Mouse (Mus musculus) MEL (cell line): ENCODE results near the gene Dlx6. TPM values are rescaled to one million over a fixed set of nuclear protein-coding genes. Genes with fewer than 3 reads are reported as not detected.

Source experiments
- DNase-seq: peaks from one replicate; pipeline ENCODE4 v3.0.0; 2011; ENCODE audit warnings: low read depth, low spot score
- H3K27ac ChIP-seq: 2 replicates; pipeline ENCODE4 v1.5.1; 2012; ENCODE audit warnings: low read depth, mild to moderate bottlenecking, control low read depth, low read length, moderate library complexity; ENCODE audit not compliant: control insufficient read depth
- H3K27me3 ChIP-seq, 2 experiments: fragments of 150-350 bp in 1 of 2; sonication (generic) in 1 of 2; 2 replicates each; pipeline ENCODE4 v1.6.1; 2012; ENCODE audit warnings: low read length in 2 of 2, mild to moderate bottlenecking in 2 of 2, improper control_type of control experiment in 1 of 2, moderate library complexity in 1 of 2; ENCODE audit not compliant: insufficient read depth in 2 of 2, control insufficient read depth in 1 of 2
- H3K36me3 ChIP-seq, 2 experiments: 2 replicates each; pipeline ENCODE4 v1.6.1; 2012 to 2014; ENCODE audit warnings: low read length in 2 of 2, improper control_type of control experiment in 1 of 2, inconsistent platforms in 1 of 2, mild to moderate bottlenecking in 1 of 2; ENCODE audit not compliant: insufficient read depth in 2 of 2, control insufficient read depth in 1 of 2
- H3K4me1 ChIP-seq, 2 experiments: fragments of 150-350 bp in 1 of 2; sonication (generic) in 1 of 2; 2 replicates each; pipeline ENCODE4 v1.6.1; 2012; ENCODE audit warnings: low read length in 2 of 2, improper control_type of control experiment in 1 of 2, mild to moderate bottlenecking in 1 of 2; ENCODE audit not compliant: insufficient read depth in 2 of 2, control insufficient read depth in 1 of 2
- H3K4me3 ChIP-seq, 2 experiments: fragments of 150-350 bp in 1 of 2; sonication (generic) in 1 of 2; 2 replicates each; pipeline ENCODE4 v1.5.1; 2012; ENCODE audit warnings: low read depth in 2 of 2, low read length in 2 of 2, mild to moderate bottlenecking in 2 of 2, moderate library complexity in 2 of 2, control low read depth in 1 of 2, improper control_type of control experiment in 1 of 2; ENCODE audit not compliant: control insufficient read depth in 1 of 2, insufficient read depth in 1 of 2
- H3K79me2 ChIP-seq: 2 replicates; pipeline ENCODE4 v1.6.1; 2012; ENCODE audit warnings: mild to moderate bottlenecking, low read length, moderate library complexity; ENCODE audit not compliant: control insufficient read depth, poor library complexity, insufficient read depth
- H3K9ac ChIP-seq: 2 replicates; pipeline ENCODE4 v1.6.1; 2012; ENCODE audit warnings: low read depth, mild to moderate bottlenecking, control low read depth, low read length, moderate library complexity; ENCODE audit not compliant: control insufficient read depth, poor library complexity, severe bottlenecking
- H3K9me3 ChIP-seq: fragments of 150-350 bp; sonication (generic); replicated peaks from 2 replicates; pipeline ENCODE4 v1.6.1; 2012; ENCODE audit warnings: mild to moderate bottlenecking, low read length, improper control_type of control experiment, moderate library complexity; ENCODE audit not compliant: insufficient read depth
- BHLHE40 ChIP-seq: IDR thresholded peaks from 2 replicates; pipeline ENCODE4 v1.6.1; 2012; ENCODE audit warnings: low read depth, mild to moderate bottlenecking, inconsistent platforms, low read length, improper control_type of control experiment, borderline replicate concordance
- CHD2 ChIP-seq: IDR thresholded peaks from 2 replicates; pipeline ENCODE4 v1.6.1; 2011; ENCODE audit warnings: low read length, improper control_type of control experiment
- CTCF ChIP-seq, 3 experiments: IDR thresholded peaks in 2 of 3; conservative IDR thresholded peaks in 1 of 3; 2 replicates each; pipeline ENCODE4 v1.5.1; 2011 to 2012; ENCODE audit warnings: low read length in 3 of 3, low read depth in 2 of 3, mild to moderate bottlenecking in 2 of 3, improper control_type of control experiment in 1 of 3, inconsistent platforms in 1 of 3, mixed read lengths in 1 of 3, moderate library complexity in 1 of 3; ENCODE audit not compliant: control insufficient read depth in 1 of 3, insufficient read depth in 1 of 3, poor library complexity in 1 of 3, severe bottlenecking in 1 of 3
- E2F4 ChIP-seq: IDR thresholded peaks from 2 replicates; pipeline ENCODE4 v1.6.1; 2011; ENCODE audit warnings: low read depth, low read length, improper control_type of control experiment, borderline replicate concordance
- EP300 ChIP-seq, 2 experiments: IDR thresholded peaks; 2 replicates each; pipeline ENCODE4 v1.6.1; 2011; ENCODE audit warnings: improper control_type of control experiment in 2 of 2, low read length in 2 of 2, low read depth in 1 of 2, mild to moderate bottlenecking in 1 of 2
- ETS1 ChIP-seq: IDR thresholded peaks from 2 replicates; pipeline ENCODE4 v1.6.1; 2012; ENCODE audit warnings: low read depth, mild to moderate bottlenecking, inconsistent platforms, low read length, improper control_type of control experiment, moderate library complexity
- GABPA ChIP-seq: IDR thresholded peaks from 2 replicates; pipeline ENCODE4 v1.6.1; 2012; ENCODE audit warnings: low read depth, mild to moderate bottlenecking, inconsistent platforms, low read length, improper control_type of control experiment, moderate library complexity
- HCFC1 ChIP-seq: IDR thresholded peaks from 2 replicates; pipeline ENCODE4 v1.6.1; 2012; ENCODE audit warnings: low read depth, mild to moderate bottlenecking, inconsistent platforms, low read length, improper control_type of control experiment, moderate library complexity
- KAT2A ChIP-seq: conservative IDR thresholded peaks from 2 replicates; pipeline ENCODE4 v1.6.1; 2012; ENCODE audit warnings: low read depth, low read length, improper control_type of control experiment, inconsistent platforms
- MAFK ChIP-seq: IDR thresholded peaks from 2 replicates; pipeline ENCODE4 v1.6.1; 2011; ENCODE audit warnings: low read depth, mild to moderate bottlenecking, low read length, improper control_type of control experiment, borderline replicate concordance
- MAX ChIP-seq: IDR thresholded peaks from 2 replicates; pipeline ENCODE4 v1.6.1; 2011; ENCODE audit warnings: low read length, improper control_type of control experiment
- MAZ ChIP-seq: IDR thresholded peaks from 2 replicates; pipeline ENCODE4 v1.6.1; 2012; ENCODE audit warnings: low read depth, mild to moderate bottlenecking, inconsistent platforms, low read length, improper control_type of control experiment
- MEF2A ChIP-seq: IDR thresholded peaks from 2 replicates; pipeline ENCODE4 v1.6.1; 2014; ENCODE audit warnings: low read depth, mild to moderate bottlenecking, inconsistent platforms, low read length, improper control_type of control experiment; ENCODE audit not compliant: poor library complexity, insufficient replicate concordance, severe bottlenecking; ENCODE audit errors: extremely low read depth
- MYC ChIP-seq: IDR thresholded peaks from 2 replicates; pipeline ENCODE4 v1.6.1; 2011; ENCODE audit warnings: low read depth, mild to moderate bottlenecking, low read length, improper control_type of control experiment, moderate library complexity
- NRF1 ChIP-seq: IDR thresholded peaks from 2 replicates; pipeline ENCODE4 v1.6.1; 2014; ENCODE audit warnings: low read depth, mild to moderate bottlenecking, inconsistent platforms, low read length, improper control_type of control experiment, moderate library complexity; ENCODE audit not compliant: poor library complexity, insufficient read depth, severe bottlenecking
- POLR2AphosphoS2 ChIP-seq: IDR thresholded peaks from 2 replicates; pipeline ENCODE4 v1.6.1; 2011; ENCODE audit warnings: low read length, improper control_type of control experiment
- POLR2AphosphoS5 ChIP-seq: IDR thresholded peaks from 2 replicates; pipeline ENCODE4 v1.6.1; 2012; ENCODE audit warnings: low read depth, borderline replicate concordance, mild to moderate bottlenecking, inconsistent platforms, low read length, moderate library complexity, mixed read lengths
- RCOR1 ChIP-seq: IDR thresholded peaks from 2 replicates; pipeline ENCODE4 v1.6.1; 2012; ENCODE audit warnings: low read depth, mild to moderate bottlenecking, inconsistent platforms, low read length, improper control_type of control experiment
- SIN3A ChIP-seq: IDR thresholded peaks from 2 replicates; pipeline ENCODE4 v1.6.1; 2012; ENCODE audit warnings: low read length, improper control_type of control experiment, inconsistent platforms
- SMC3 ChIP-seq: IDR thresholded peaks from 2 replicates; pipeline ENCODE4 v1.6.1; 2011; ENCODE audit warnings: low read depth, low read length, improper control_type of control experiment
- TCF12 ChIP-seq: IDR thresholded peaks from 2 replicates; pipeline ENCODE4 v1.6.1; 2014; ENCODE audit warnings: low read depth, mild to moderate bottlenecking, inconsistent platforms, low read length, improper control_type of control experiment, moderate library complexity
- USF2 ChIP-seq, 2 experiments: IDR thresholded peaks; 2 replicates each; pipeline ENCODE4 v1.6.1; 2011 to 2012; ENCODE audit warnings: improper control_type of control experiment in 2 of 2, low read length in 2 of 2, borderline replicate concordance in 1 of 2, inconsistent platforms in 1 of 2, low read depth in 1 of 2, mild to moderate bottlenecking in 1 of 2; ENCODE audit not compliant: insufficient read depth in 1 of 2
- ZNF384 ChIP-seq: IDR thresholded peaks from 2 replicates; pipeline ENCODE4 v1.6.1; 2012; ENCODE audit warnings: low read depth, mild to moderate bottlenecking, inconsistent platforms, low read length, improper control_type of control experiment
- polyA plus RNA-seq, 2 experiments: library from polyadenylated mRNA; stranded (reverse) in 1 of 2; unstranded in 1 of 2; fragments of >175 nt in 1 of 2; fragments of >200 nt in 1 of 2; gene quantifications; 2 replicates each; pipeline versions ENCODE4 v1.2.1 to v1.2.4; 2012; ENCODE audit warnings: low replicate concordance in 2 of 2, low read depth in 1 of 2; ENCODE audit not compliant: insufficient read length in 2 of 2, insufficient read depth in 1 of 2, missing spikeins in 1 of 2
- total RNA-seq: library from RNA; depleted of rRNA; stranded (reverse); fragments of 300-350 nt; gene quantifications from 2 replicates; pipeline ENCODE4 v1.2.3, GENCODE M21; 2012

The Dlx6 gene
- total and polyA plus RNA-seq, 3 experiments, result not detected

DNA sequence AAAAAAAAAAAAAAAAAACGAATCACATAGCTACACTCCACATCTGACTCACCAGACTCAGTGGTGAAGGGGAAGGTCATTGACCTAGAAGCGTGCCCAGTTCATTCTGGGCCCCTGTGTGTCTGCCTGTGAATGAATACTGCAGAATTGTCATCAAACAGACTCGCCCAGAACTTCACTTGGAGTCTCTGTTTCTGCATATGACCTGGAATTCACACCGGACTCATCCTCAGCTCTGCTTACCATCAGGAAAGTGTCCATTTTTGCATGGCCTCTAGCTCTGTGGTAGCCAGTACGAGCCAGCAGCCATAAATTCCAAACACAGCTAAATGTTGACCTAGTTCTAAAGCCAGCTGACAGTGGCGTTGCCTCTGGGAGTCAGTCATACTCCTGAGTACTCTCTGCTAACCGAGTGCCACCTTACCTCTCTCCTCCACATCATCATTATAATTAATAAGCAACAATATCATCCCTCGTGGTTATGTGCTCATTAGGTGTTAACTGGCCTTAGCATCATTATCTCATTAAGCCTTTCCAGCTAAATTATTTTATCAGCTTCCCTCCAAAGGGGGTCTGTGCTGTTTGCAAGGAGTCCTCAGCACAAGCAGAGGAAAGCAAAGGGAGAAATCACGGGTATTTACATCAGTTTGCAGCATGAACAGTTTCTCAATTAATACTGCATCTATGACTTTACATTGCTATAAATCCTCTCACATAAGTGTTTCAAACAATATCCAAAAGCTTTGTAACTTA is 44.9 kb upstream of the Dlx6 start:
- Histone ChIP-seq H3K4me3 (no peak overlapping the region), H3K9me3 (no peaks in the 10 kb centered on the region), H3K27ac (no peak overlapping the region), H3K27me3 (peaks cover 0 to 2% of the 10 kb centered on the region in 2 experiments; a peak in 1 of 4 replicates), H3K79me2 (no peaks in the 10 kb centered on the region), H3K36me3 (no peaks in the 10 kb centered on the region), H3K4me1 (no peaks in the 10 kb centered on the region), H3K9ac (no peak overlapping the region)
- TF ChIP-seq HCFC1 (no peak), EP300 (IDR thresholded peaks at IDR 0.05; ENCODE audit: low read depth in 1 of 2, low read length in 2 of 2) (no peak), MAX (no peak), SIN3A (no peak), POLR2AphosphoS5 (no peak), BHLHE40 (no peak), GABPA (no peak), CTCF (IDR thresholded peaks at IDR 0.05 in 2 of 3, conservative IDR thresholded peaks at IDR 0.05 in 1 of 3; ENCODE audit: control insufficient read depth in 1 of 3, insufficient read depth in 1 of 3, low read depth in 2 of 3, low read length in 3 of 3, poor library complexity in 1 of 3, severe bottlenecking in 1 of 3) (no peak), MYC (no peak), CHD2 (no peak)
- no peak for DNase-seq

DNA sequence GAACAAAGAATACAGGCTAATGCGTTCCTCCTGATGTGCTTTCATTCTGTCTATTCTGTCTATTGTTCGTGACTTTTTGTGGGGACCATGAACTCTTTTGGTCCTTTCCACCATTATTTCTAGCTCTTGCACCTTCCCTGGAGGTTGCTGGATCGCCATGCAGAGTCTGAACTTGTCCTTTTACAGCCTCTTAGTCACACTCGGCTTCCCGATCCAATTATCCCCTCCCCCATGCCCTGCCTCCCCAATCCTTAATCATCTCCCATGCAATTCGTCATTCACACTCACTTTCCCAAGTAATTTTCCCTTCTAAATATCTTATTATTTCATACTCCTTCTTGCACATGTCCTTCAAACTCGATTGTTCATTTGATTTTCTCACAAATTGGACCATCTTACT is 44.0 kb upstream of the Dlx6 start:
- DNase-seq, result no peak
- Histone ChIP-seq H3K36me3 (no peaks in the 10 kb centered on the region), H3K4me3 (no peak overlapping the region)

DNA sequence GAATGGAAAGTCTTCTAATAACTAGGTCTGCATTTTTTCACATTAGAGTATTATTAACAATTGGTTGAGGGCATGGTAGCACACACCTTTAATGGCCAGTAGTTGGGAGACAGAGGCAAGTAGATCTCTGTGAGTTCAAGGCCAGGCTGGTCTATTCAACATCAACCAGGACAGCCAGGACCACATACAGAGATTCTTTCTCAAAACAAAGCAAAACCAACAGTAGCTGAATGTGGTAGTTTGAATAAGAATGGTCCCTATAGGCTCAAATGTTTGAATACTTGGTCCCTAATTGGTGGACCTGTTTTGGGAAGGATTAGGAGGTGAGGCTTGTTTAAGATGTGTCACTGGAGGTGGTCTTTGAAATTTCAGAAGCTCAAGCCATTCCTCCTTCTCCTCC is 37.8 kb upstream of the Dlx6 start:
- Histone ChIP-seq H3K27me3 (no peaks in the 10 kb centered on the region), H3K4me3 (no peak overlapping the region), H3K79me2 (no peaks in the 10 kb centered on the region), H3K9me3 (no peaks in the 10 kb centered on the region), H3K4me1 (no peaks in the 10 kb centered on the region), H3K9ac (no peak overlapping the region), H3K36me3 (no peaks in the 10 kb centered on the region), H3K27ac (no peak overlapping the region)
- DNase-seq, result no peak
- TF ChIP-seq POLR2AphosphoS2 (no peak), RCOR1 (no peak), TCF12 (no peak), ETS1 (no peak), MAZ (no peak), USF2 (IDR thresholded peaks at IDR 0.05; ENCODE audit: borderline replicate concordance in 1 of 2, insufficient read depth in 1 of 2, low read depth in 1 of 2, low read length in 2 of 2) (no peak), KAT2A (no peak), MAFK (no peak), ZNF384 (no peak), E2F4 (no peak), MEF2A (no peak)

More for the DNA sequence above, 44.0 kb upstream of the Dlx6 start:
- H3K9ac ChIP-seq, result no peak overlapping the region
- H3K79me2 ChIP-seq, result no peaks in the 10 kb centered on the region
- H3K9me3 ChIP-seq, result no peaks in the 10 kb centered on the region
- no peaks in the 10 kb centered on the region for H3K4me1 ChIP-seq
- TF ChIP-seq CTCF (IDR thresholded peaks at IDR 0.05 in 2 of 3, conservative IDR thresholded peaks at IDR 0.05 in 1 of 3; ENCODE audit: control insufficient read depth in 1 of 3, insufficient read depth in 1 of 3, low read depth in 2 of 3, low read length in 3 of 3, poor library complexity in 1 of 3, severe bottlenecking in 1 of 3) (no peak), MAFK (no peak), NRF1 (no peak), SMC3 (no peak)
- H3K27me3 ChIP-seq, result peaks cover 0 to 2% of the 10 kb centered on the region in 2 experiments; a peak in 1 of 4 replicates
- H3K27ac ChIP-seq, result no peak overlapping the region
